Mouse (Mus musculus) midbrain, embryonic 12.5 days (tissue): ENCODE measurements around the gene Fastk. TPM values are rescaled to one million over a fixed set of nuclear protein-coding genes. Genes with fewer than 3 reads are reported as not detected.

Experiments used
- ATAC-seq: fragments of 200-750 bp; cut with Nextera tagmentation; 2 replicates; pipeline ENCODE4 v1.8.0; 2017; ENCODE audit warnings: low read depth, moderate TSS enrichment, moderate library complexity; ENCODE audit not compliant: low FRiP score
- H3K27ac ChIP-seq: fragments of 300-500 bp; sonication (generic); replicated peaks from 2 replicates; pipeline ENCODE4 v1.5.1; 2016; ENCODE audit warnings: mild to moderate bottlenecking
- H3K27me3 ChIP-seq: fragments of 300-500 bp; sonication (generic); 2 replicates; pipeline ENCODE4 v1.6.1; 2016; ENCODE audit warnings: mild to moderate bottlenecking
- H3K36me3 ChIP-seq: fragments of 300-500 bp; sonication (generic); 2 replicates; pipeline ENCODE4 v1.6.1; 2016
- H3K4me1 ChIP-seq: fragments of 300-500 bp; sonication (generic); 2 replicates; pipeline ENCODE4 v1.6.1; 2016
- H3K4me2 ChIP-seq: fragments of 300-500 bp; sonication (generic); replicated peaks from 2 replicates; pipeline ENCODE4 v1.6.1; 2016; ENCODE audit warnings: mild to moderate bottlenecking, moderate library complexity
- H3K4me3 ChIP-seq: fragments of 300-500 bp; sonication (generic); 2 replicates; pipeline ENCODE4 v1.5.1; 2016; ENCODE audit warnings: mild to moderate bottlenecking
- H3K9ac ChIP-seq: fragments of 300-500 bp; sonication (generic); replicated peaks from 2 replicates; pipeline ENCODE4 v1.6.1; 2016; ENCODE audit warnings: mild to moderate bottlenecking, moderate library complexity
- H3K9me3 ChIP-seq: fragments of 300-500 bp; sonication (generic); 2 replicates; pipeline ENCODE4 v1.6.1; 2016; ENCODE audit warnings: mild to moderate bottlenecking
- WGBS: fragments of 180-500 bp; shearing (Covaris S2); methylation state at CpG from one replicate; pipeline ENCODE4 v1.1.7; 2016; 5-methylcytosine and 5-hydroxymethylcytosine counted together
- polyA plus RNA-seq: library from polyadenylated mRNA; unstranded; fragments of >200 nt; fragmentation: Nextera tagmentation; extraction: Ambion mirVana; gene quantifications from 2 replicates; pipeline ENCODE4 v1.2.1, GENCODE M21; 2016

Gene Fastk
- polyA plus RNA-seq, 1 experiment from 2014 or later, result 116 TPM

- ATAC-seq, result peak; percentile 4; the same call in 1 of the 2 replicates
- H3K36me3 ChIP-seq, result 0 out of 2 replicates have a peak, but pooled peaks cover 7% of the 10 kb centered on the region
- H3K9me3 ChIP-seq, result no peaks in the 10 kb centered on the region
- H3K27ac ChIP-seq, result peak within 1 kb of the TSS; percentile 96
- H3K4me2 ChIP-seq, result peak within 1 kb of the TSS; percentile 99
- peak within 1 kb of the TSS; percentile 97 for H3K9ac ChIP-seq
- under 1% methylated on average over 54 of the region's 85 CpGs for WGBS
- H3K4me3 ChIP-seq, result peak within 1 kb of the TSS; percentile 96
- peaks cover 9% of the 10 kb centered on the region; the same call in 1 of the 2 replicates for H3K27me3 ChIP-seq
- peaks cover 56% of the 10 kb centered on the region for H3K4me1 ChIP-seq
Observed at GRCm38 (mm10) chr5:24452030-24452690, 7.1 kb upstream of the Fastk start, which contains the start of gene Agap3. Gene Agap3, plus strand, starts transcription at chr5:24452177.

- H3K9me3 ChIP-seq, result no peaks in the 10 kb centered on the region
- peaks cover 9% of the 10 kb centered on the region; the same call in 1 of the 2 replicates for H3K27me3 ChIP-seq
- peak; percentile 78 for ATAC-seq
- peak overlapping the region; percentile 96 for H3K4me3 ChIP-seq
- H3K4me2 ChIP-seq, result peak overlapping the region; percentile 99
- 3% methylated on average over 45 of the region's 66 CpGs for WGBS
- peak overlapping the region; percentile 96 for H3K27ac ChIP-seq
- H3K9ac ChIP-seq, result peak overlapping the region; percentile 97
- 0 out of 2 replicates have a peak, but pooled peaks cover 5% of the 10 kb centered on the region for H3K36me3 ChIP-seq
- peaks cover 61% of the 10 kb centered on the region for H3K4me1 ChIP-seq
Observed at GRCm38 (mm10) chr5:24451264-24452029, 6.4 kb upstream of the Fastk start.

DNA sequence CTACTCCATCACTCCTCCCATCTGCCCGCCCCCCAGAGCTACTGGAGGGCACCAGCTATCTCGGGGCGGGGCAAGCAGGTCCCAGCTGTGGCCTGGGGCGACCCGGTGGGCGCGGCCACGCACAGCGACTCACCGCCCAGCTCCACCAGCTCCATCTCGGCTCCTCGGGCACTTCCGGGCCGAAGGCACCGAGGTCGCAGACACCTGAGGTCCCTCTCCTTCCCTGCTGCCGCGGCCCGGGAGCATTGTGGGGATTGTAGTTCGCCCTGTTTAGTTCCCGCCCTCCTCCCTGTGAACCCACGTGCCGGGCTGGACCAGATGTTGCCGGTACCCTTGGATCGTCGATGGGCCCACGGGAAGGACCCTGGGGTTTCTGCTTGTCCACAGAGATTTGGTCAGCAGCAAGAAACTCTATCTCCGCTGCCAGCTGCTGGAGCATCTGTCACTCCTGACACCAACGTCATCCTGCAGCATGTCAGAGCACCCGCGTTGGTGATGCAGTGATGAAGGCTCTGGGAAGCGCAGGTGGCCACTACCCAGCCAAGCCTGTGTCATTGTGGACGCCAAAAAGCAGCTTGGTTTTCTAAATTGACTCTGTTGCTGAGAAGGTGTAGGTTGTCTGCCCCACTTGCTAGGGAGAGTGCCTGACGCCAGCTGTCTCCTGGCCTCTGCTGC is 2.7 kb upstream of the Fastk start, which contains the start of gene Tmub1:
Gene Tmub1, minus strand, starts transcription at position 231 of the 675 bp plus-strand sequence.
- no peaks in the 10 kb centered on the region for H3K9me3 ChIP-seq
- H3K36me3 ChIP-seq, result peaks cover 10% of the 10 kb centered on the region; the same call in 1 of the 2 replicates
- peak; percentile 50 for ATAC-seq
- H3K4me1 ChIP-seq, result peaks cover 41% of the 10 kb centered on the region
- peaks cover 9% of the 10 kb centered on the region; the same call in 1 of the 2 replicates for H3K27me3 ChIP-seq
- H3K4me2 ChIP-seq, result peak within 1 kb of the TSS; percentile 85
- 2% methylated on average over 34 of the region's 34 CpGs for WGBS
- peak within 1 kb of the TSS; percentile 73 for H3K9ac ChIP-seq
- peak within 1 kb of the TSS; percentile 67 for H3K4me3 ChIP-seq
- peak within 1 kb of the TSS; percentile 56 for H3K27ac ChIP-seq

DNA sequence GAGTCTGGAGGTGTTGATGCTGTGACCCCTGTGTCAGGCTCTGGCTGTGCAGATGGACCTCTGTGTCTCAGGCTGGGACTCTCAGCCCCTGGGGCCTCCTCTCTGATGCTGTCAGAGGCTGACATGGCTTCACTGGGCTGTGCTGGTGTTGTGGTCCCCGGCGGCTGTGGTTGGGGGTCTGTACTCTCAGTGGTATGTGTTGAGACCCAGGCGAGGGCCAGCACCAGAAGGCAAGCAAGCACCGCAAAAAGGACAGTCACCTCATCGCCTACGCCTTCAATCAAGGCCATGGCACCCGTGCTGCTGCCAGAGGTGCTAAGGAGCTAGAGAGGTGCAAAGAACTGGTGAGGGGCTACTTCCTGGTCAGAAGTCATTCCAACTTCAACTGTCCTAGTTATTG is 1.5 kb upstream of the Fastk start:
- 91% methylated on average over 7 of the region's 7 CpGs for WGBS
- H3K4me2 ChIP-seq, result peak overlapping the region; percentile 85
- H3K27ac ChIP-seq, result no peak overlapping the region
- H3K4me3 ChIP-seq, result 0 out of 2 replicates have a peak overlapping the region, but pooled peaks have one; percentile 67
- peaks cover 41% of the 10 kb centered on the region for H3K4me1 ChIP-seq
- H3K9me3 ChIP-seq, result no peaks in the 10 kb centered on the region
- H3K27me3 ChIP-seq, result peaks cover 9% of the 10 kb centered on the region; the same call in 1 of the 2 replicates
- H3K9ac ChIP-seq, result no peak overlapping the region
- peaks cover 20% of the 10 kb centered on the region for H3K36me3 ChIP-seq
- no peak for ATAC-seq

- Histone ChIP-seq H3K4me2 (peak overlapping the region; percentile 98), H3K27me3 (peaks cover 9% of the 10 kb centered on the region; the same call in 1 of the 2 replicates), H3K27ac (peak overlapping the region; percentile 85), H3K9ac (peak overlapping the region; percentile 90), H3K36me3 (peaks cover 31% of the 10 kb centered on the region), H3K4me1 (peaks cover 34% of the 10 kb centered on the region), H3K4me3 (peak overlapping the region; percentile 89), H3K9me3 (no peaks in the 10 kb centered on the region)
- WGBS, result 58% methylated on average over 20 of the region's 20 CpGs
- ATAC-seq, result no peak
Observed at GRCm38 (mm10) chr5:24445428-24446080, 467 bp upstream of the Fastk start.

DNA sequence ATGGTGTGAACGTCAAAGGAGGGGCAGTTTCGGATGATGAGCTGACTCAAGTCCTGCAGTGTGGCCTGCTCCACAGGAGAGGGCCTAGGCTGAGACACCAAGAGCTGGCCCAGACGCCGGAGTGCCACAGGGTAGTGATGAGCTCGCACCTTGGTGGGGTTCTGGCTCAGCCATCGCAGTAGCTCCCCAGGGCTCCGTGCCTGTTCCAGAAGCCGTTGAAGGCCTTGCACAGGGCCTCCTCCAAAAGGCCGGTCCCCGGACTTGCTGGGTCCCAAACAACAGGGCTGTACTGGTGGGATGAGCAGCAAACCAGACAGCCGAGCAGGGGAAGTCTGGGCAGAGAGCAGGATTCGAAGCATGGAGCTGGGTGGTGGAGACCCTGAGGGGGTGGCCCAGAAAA is 1.2 kb downstream of the Fastk start:
- peaks cover 47% of the 10 kb centered on the region for H3K36me3 ChIP-seq
- no peak for ATAC-seq
- H3K27me3 ChIP-seq, result peaks cover 4% of the 10 kb centered on the region; the same call in 1 of the 2 replicates
- H3K4me2 ChIP-seq, result peak overlapping the region; percentile 98
- H3K27ac ChIP-seq, result no peak overlapping the region
- peak overlapping the region; percentile 90 for H3K9ac ChIP-seq
- WGBS, result 84% methylated on average over 12 of the region's 12 CpGs
- H3K9me3 ChIP-seq, result no peaks in the 10 kb centered on the region
- peak overlapping the region; percentile 89 for H3K4me3 ChIP-seq
- peaks cover 34% of the 10 kb centered on the region for H3K4me1 ChIP-seq

GRCm38 (mm10) chr5:24443204-24443603 is 1.9 kb downstream of the Fastk start:
- no peaks in the 10 kb centered on the region for H3K27me3 ChIP-seq
- peaks cover 53% of the 10 kb centered on the region for H3K36me3 ChIP-seq
- no peaks in the 10 kb centered on the region for H3K9me3 ChIP-seq
- H3K9ac ChIP-seq, result no peak overlapping the region
- ATAC-seq, result no peak
- H3K4me3 ChIP-seq, result no peak overlapping the region
- 93% methylated on average over 7 of the region's 7 CpGs for WGBS
- H3K27ac ChIP-seq, result no peak overlapping the region
- H3K4me1 ChIP-seq, result peaks cover 34% of the 10 kb centered on the region
- no peak overlapping the region for H3K4me2 ChIP-seq

DNA sequence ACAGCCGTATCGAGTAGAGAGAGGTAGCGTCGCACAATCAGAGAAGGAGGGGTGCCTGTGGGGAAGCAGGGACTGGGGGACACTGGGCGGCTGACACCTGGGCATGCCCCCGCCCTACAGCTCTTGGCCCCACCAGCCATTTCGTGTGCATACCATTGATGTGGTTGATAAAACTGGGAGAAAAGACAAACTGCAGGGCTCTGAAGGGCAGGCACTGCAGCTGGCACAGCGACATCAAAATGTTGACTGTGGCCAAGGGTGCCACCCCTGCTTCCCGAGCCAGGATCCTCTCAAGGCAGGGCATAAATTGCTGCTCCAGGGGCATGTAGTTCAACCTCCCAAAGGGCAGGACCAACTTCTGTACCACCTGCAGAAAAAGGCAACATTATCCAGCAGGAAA is 3.1 kb downstream of the Fastk start:
- Histone ChIP-seq H3K36me3 (peaks cover 57% of the 10 kb centered on the region), H3K27ac (no peak overlapping the region), H3K9ac (no peak overlapping the region), H3K4me2 (no peak overlapping the region), H3K4me1 (peaks cover 23% of the 10 kb centered on the region), H3K27me3 (no peaks in the 10 kb centered on the region), H3K4me3 (no peak overlapping the region), H3K9me3 (no peaks in the 10 kb centered on the region)
- WGBS, result 89% methylated on average over 9 of the region's 9 CpGs
- ATAC-seq, result no peak

GRCm38 (mm10) chr5:24441187-24441586 is 3.9 kb downstream of the Fastk start:
- ATAC-seq, result no peak
- Histone ChIP-seq H3K9ac (no peak overlapping the region), H3K4me3 (no peak overlapping the region), H3K36me3 (peaks cover 59% of the 10 kb centered on the region), H3K4me2 (no peak overlapping the region), H3K27me3 (no peaks in the 10 kb centered on the region), H3K4me1 (peaks cover 17% of the 10 kb centered on the region), H3K27ac (no peak overlapping the region), H3K9me3 (no peaks in the 10 kb centered on the region)
- 95% methylated on average over 8 of the region's 8 CpGs for whole genome bisulfite sequencing

DNA sequence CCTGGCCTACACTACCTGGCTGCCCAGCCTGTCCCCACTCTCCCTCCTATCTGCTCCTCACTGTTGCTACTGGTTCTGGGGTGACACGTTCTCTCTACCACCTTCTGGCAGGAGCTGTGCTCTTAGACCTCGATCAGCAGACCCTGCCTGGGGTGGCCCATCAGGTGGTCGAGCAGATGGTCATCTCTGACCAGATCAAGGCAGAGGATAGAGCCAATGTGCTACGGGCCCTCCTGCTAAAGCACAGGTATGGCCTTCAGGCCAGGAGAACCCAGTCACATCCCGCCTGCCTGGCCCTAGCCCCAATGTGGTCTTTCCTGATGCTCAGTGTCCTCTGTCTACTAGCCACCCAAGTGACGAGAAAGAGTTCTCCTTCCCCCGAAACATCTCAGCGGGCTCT is 11.1 kb downstream of the Fastk start:
- no peak overlapping the region for H3K27ac ChIP-seq
- ATAC-seq, result no peak
- H3K36me3 ChIP-seq, result peaks cover 80% of the 10 kb centered on the region
- no peak overlapping the region for H3K4me3 ChIP-seq
- 0 out of 2 replicates have a peak, but pooled peaks cover under 1% of the 10 kb centered on the region for H3K27me3 ChIP-seq
- WGBS, result 93% methylated on average over 8 of the region's 8 CpGs
- no peaks in the 10 kb centered on the region for H3K4me1 ChIP-seq
- no peak overlapping the region for H3K9ac ChIP-seq
- H3K4me2 ChIP-seq, result no peak overlapping the region
- H3K9me3 ChIP-seq, result no peaks in the 10 kb centered on the region

DNA sequence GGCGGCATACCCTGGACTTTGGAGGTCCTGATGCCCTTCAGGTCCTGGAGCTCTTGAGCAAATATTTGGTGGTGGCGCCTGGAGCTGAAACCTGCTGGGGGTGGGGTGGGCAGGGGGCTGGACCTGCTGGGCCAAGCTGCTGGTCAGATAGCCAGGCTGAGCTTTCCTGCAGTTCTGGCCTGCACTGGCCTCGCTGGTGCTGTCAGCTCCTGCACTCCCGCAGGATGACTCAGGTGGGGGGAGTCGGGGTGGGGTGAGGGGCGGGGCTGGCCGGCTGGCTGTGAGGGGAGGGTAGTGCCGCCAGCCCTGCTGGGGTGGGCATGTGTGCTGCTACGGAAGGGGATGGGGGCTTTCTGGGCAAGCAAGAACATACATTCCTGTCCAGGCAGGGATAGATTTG is 16.5 kb downstream of the Fastk start:
- peak overlapping the region; percentile 26; the same call in 1 of the 2 replicates for H3K27ac ChIP-seq
- H3K4me3 ChIP-seq, result no peak overlapping the region
- peak overlapping the region; percentile 85; the same call in 1 of the 2 replicates for H3K4me2 ChIP-seq
- WGBS, result 15% methylated on average over 8 of the region's 9 CpGs
- H3K9me3 ChIP-seq, result no peaks in the 10 kb centered on the region
- H3K9ac ChIP-seq, result 0 out of 2 replicates have a peak overlapping the region, but pooled peaks have one; percentile 4
- ATAC-seq, result no peak
- peaks cover 44% of the 10 kb centered on the region for H3K4me1 ChIP-seq
- peaks cover 22% of the 10 kb centered on the region for H3K27me3 ChIP-seq
- H3K36me3 ChIP-seq, result peaks cover 46% of the 10 kb centered on the region
